ENCODE assay signal across 19 mouse cellular contexts in genomic region chr1:72186151-72186550, GRCm38 (mm10).
"Had no signal": no experiment of that assay in that cellular context is flagged by ENCODE, and none has a peak within 500 bp of the region (broad histone marks: within the 10 kb centered on the region; RNA-seq: fewer than 3 reads in every experiment).

No protein-coding gene starts in this region.

- H3K4me2 ChIP-seq: limb, embryonic 12.5 days; limb, embryonic 15.5 days; liver, embryonic 11.5 days; lung, embryonic 14.5 days; midbrain, embryonic 12.5 days; neural tube, embryonic 13.5 days had no signal

- H3K9ac ChIP-seq: limb, embryonic 12.5 days; limb, embryonic 15.5 days; liver, embryonic 14.5 days; liver, postnatal 0 days; lung, embryonic 14.5 days; midbrain, embryonic 12.5 days; neural tube, embryonic 13.5 days had no signal

- H3K4me3 ChIP-seq: left cerebral cortex, adult 2 months; limb, embryonic 12.5 days; limb, embryonic 15.5 days; midbrain, embryonic 12.5 days; myocyte; neural tube, embryonic 13.5 days had no signal

- H3K9me3 ChIP-seq: limb, embryonic 12.5 days; limb, embryonic 15.5 days; midbrain, embryonic 12.5 days; neural tube, embryonic 13.5 days had no signal

- H3K27me3 ChIP-seq: limb, embryonic 12.5 days; limb, embryonic 15.5 days; midbrain, embryonic 12.5 days; neural tube, embryonic 13.5 days had no signal

- DNase-seq: kidney, adult 8-10 months; kidney, postnatal 36 days; layer of hippocampus, postnatal 36 days; left cerebral cortex, postnatal 4 days; liver, postnatal 0 days; lung, embryonic 14.5 days; thymus, postnatal 25 days had no signal

- ATAC-seq: intestine, postnatal 0 days; liver, postnatal 0 days; lung, postnatal 0 days; midbrain, embryonic 16.5 days had no signal

- H3K27ac ChIP-seq: left cerebral cortex, adult 2 months; limb, embryonic 12.5 days; limb, embryonic 15.5 days; liver, embryonic 14.5 days; macrophage; midbrain, embryonic 12.5 days; neural tube, embryonic 13.5 days had no signal

- H3K36me3 ChIP-seq: limb, embryonic 12.5 days; limb, embryonic 15.5 days; midbrain, embryonic 12.5 days; neural tube, embryonic 13.5 days had no signal
